Mouse (Mus musculus): Measurements from ENCODE around the gene Gm10644.

GRCm38 (mm10) chr8:83971121-83971520, 16.1 kb upstream of the Gm10644 start:
- TF ChIP-seq EP300 (optimal IDR thresholded peaks at IDR 0.05) (no peak), CTCF (IDR thresholded peaks at IDR 0.05; ENCODE audit: low read depth) (no peak)

Measured in stomach, postnatal 0 days (tissue).